Mouse (Mus musculus) intestine, postnatal 0 days (tissue): ENCODE measurements around the gene R3hdm4. TPM values are rescaled to one million over a fixed set of nuclear protein-coding genes. Genes with fewer than 3 reads are reported as not detected.

Source experiments
- ATAC-seq: fragments of 200-750 bp; cut with Nextera tagmentation; 2 replicates; pipeline ENCODE4 v1.8.0; 2017; ENCODE audit warnings: mild to moderate bottlenecking, moderate TSS enrichment, moderate library complexity
- H3K27ac ChIP-seq: fragments of 300-500 bp; sonication (generic); 2 replicates; pipeline ENCODE4 v1.5.1; 2014; ENCODE audit warnings: mild to moderate bottlenecking, low read depth, low read length, moderate library complexity
- H3K27me3 ChIP-seq: fragments of 300-500 bp; sonication (generic); replicated peaks from 2 replicates; pipeline ENCODE4 v1.6.1; 2014; ENCODE audit warnings: low read length, mixed read lengths; ENCODE audit not compliant: control insufficient read depth, insufficient read depth
- H3K36me3 ChIP-seq: fragments of 300-500 bp; sonication (generic); 2 replicates; pipeline ENCODE4 v1.6.1; 2014; ENCODE audit warnings: mild to moderate bottlenecking, moderate library complexity; ENCODE audit not compliant: control insufficient read depth, insufficient read depth
- H3K4me1 ChIP-seq: fragments of 300-500 bp; sonication (generic); replicated peaks from 2 replicates; pipeline ENCODE4 v1.6.1; 2014; ENCODE audit warnings: antibody characterized with exemption, low read length, mixed read lengths; ENCODE audit not compliant: control insufficient read depth, insufficient read depth
- H3K4me2 ChIP-seq: fragments of 300-500 bp; sonication (generic); replicated peaks from 2 replicates; pipeline ENCODE4 v1.6.1; 2014; ENCODE audit warnings: low read depth, mild to moderate bottlenecking, moderate library complexity
- H3K4me3 ChIP-seq: fragments of 300-500 bp; sonication (generic); 2 replicates; pipeline ENCODE4 v1.5.1; 2014; ENCODE audit warnings: low read depth, low read length
- H3K9ac ChIP-seq: fragments of 300-500 bp; sonication (generic); 2 replicates; pipeline ENCODE4 v1.6.1; 2014; ENCODE audit warnings: mild to moderate bottlenecking, low read depth, low read length
- H3K9me3 ChIP-seq: fragments of 300-500 bp; sonication (generic); 2 replicates; pipeline ENCODE4 v1.6.1; 2016; ENCODE audit warnings: mixed run types; ENCODE audit not compliant: control insufficient read depth
- CTCF ChIP-seq: sonication (generic); IDR thresholded peaks from 2 replicates; pipeline ENCODE4 v1.5.1; 2016; ENCODE audit warnings: low read depth, mild to moderate bottlenecking, control low read depth, antibody characterized with exemption, moderate library complexity
- WGBS: fragments of 180-500 bp; shearing (Covaris S2); extraction: QIAGEN DNeasy Blood & Tissue Kit; methylation state at CpG from one replicate; pipeline ENCODE4 v1.1.7; 2014; 5-methylcytosine and 5-hydroxymethylcytosine counted together
- polyA plus RNA-seq: library from polyadenylated mRNA; unstranded; fragments of >200 nt; fragmentation: Nextera tagmentation; extraction: Ambion mirVana; gene quantifications from 2 replicates; pipeline ENCODE4 v1.2.1, GENCODE M21; 2015

R3hdm4 gene
- polyA plus RNA-seq, 1 experiment from 2014 or later, result 62.0 TPM

DNA sequence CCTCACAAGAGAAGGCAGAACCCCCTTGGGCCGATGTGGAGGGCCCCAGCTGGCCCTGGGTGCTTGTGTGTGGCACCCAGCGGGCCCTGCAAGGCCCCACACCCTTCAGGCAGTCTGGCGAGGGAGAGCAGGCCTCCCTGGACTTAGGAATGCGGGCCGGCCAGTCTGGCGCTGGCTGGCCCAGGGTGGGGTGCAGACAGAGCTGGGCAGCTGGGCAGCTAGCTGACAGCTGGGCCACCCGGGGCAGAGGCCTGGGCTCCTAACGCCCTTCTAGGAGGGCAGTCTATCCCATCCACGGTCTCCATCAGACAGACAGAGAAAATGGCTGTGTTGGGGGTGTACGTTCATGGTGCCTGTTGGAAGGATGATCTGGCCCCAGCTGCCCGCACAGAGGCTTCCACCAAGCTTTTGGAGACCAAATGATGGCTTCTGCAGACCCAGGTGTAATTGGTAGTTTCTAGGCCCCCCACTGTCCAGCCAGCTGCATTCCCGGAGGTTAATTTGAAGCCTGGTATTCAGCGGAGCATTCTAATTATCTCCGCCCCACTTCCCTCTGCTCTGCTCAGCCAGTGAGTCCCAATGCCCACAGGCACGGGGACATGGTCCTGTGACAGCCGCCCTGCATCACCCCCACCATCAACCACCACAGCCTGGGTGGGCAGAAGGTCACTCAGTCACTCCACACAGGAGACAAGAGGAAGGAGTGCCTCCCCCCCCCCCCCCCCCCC, 24.7 kb upstream of the R3hdm4 start:
- Histone ChIP-seq H3K27me3 (no peaks in the 10 kb centered on the region), H3K4me3 (0 out of 2 replicates have a peak overlapping the region, but pooled peaks have one; percentile 21), H3K9ac (peak overlapping the region; percentile 40; the same call in 1 of the 2 replicates), H3K27ac (peak overlapping the region; percentile 88), H3K9me3 (no peaks in the 10 kb centered on the region), H3K4me2 (peak overlapping the region; percentile 64), H3K36me3 (peaks cover 40% of the 10 kb centered on the region), H3K4me1 (peaks cover 24% of the 10 kb centered on the region)
- 20% methylated on average over 16 of the region's 16 CpGs for whole genome bisulfite sequencing
- TF ChIP-seq CTCF, result no peak
- ATAC-seq, result 0 out of 2 replicates have a peak, but pooled peaks have one; percentile 10

DNA sequence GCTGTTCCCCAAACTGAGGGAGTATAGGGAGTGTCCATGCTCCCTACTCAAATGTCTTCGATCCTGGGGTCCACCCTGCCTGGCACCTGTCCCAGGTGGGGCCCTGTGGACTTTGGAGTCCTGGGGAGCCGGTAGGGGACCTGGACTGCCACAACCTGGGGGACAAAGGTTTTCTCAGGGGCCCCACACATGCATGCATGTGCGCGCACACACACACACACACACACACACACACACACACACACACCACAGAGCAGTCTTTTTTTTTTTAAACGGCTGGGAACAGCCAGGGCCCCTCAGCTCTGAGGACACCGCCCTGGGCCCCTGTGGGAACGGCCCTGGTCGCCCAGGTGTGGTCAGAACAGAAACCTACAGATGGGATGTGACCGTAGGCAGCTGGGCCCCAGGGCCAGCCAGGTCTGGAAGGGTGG, 22.5 kb upstream of the R3hdm4 start:
- 33% methylated on average over 9 of the region's 9 CpGs for WGBS
- peaks cover 30% of the 10 kb centered on the region for H3K36me3 ChIP-seq
- no peaks in the 10 kb centered on the region for H3K27me3 ChIP-seq
- ATAC-seq, result peak; percentile 87
- peak overlapping the region; percentile 21; the same call in 1 of the 2 replicates for H3K4me3 ChIP-seq
- H3K9me3 ChIP-seq, result no peaks in the 10 kb centered on the region
- H3K4me2 ChIP-seq, result peak overlapping the region; percentile 64
- H3K4me1 ChIP-seq, result peaks cover 33% of the 10 kb centered on the region
- H3K27ac ChIP-seq, result peak overlapping the region; percentile 88
- TF ChIP-seq CTCF, result no peak
- no peak overlapping the region for H3K9ac ChIP-seq

DNA sequence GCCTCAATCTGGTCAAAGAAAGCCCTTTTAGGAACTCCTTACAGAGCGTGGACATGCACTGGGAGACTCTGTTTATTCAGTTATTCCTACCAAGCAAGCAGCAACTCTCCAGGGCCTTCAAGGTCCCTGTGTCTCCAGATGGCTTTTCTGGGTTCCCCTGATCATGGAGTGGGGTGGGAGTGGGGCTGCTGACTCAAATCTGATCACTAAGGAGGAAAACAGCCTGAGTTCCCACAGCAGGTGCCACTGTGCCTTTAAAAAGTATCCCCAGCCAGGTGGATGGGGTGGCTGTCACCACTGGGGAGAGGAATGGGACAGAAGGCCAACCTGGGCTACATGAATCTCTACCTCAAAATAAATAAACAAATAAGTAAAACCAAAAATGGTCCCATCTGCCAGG, 22.0 kb upstream of the R3hdm4 start:
- no peak for TF ChIP-seq CTCF
- Histone ChIP-seq H3K27me3 (no peaks in the 10 kb centered on the region), H3K27ac (peak overlapping the region; percentile 88), H3K9ac (no peak overlapping the region), H3K36me3 (peaks cover 27% of the 10 kb centered on the region), H3K4me3 (no peak overlapping the region), H3K4me2 (no peak overlapping the region), H3K4me1 (peaks cover 34% of the 10 kb centered on the region), H3K9me3 (no peaks in the 10 kb centered on the region)
- ATAC-seq, result 0 out of 2 replicates have a peak, but pooled peaks have one; percentile 0
- 42% methylated on average over 1 of the region's 1 CpGs for WGBS

DNA sequence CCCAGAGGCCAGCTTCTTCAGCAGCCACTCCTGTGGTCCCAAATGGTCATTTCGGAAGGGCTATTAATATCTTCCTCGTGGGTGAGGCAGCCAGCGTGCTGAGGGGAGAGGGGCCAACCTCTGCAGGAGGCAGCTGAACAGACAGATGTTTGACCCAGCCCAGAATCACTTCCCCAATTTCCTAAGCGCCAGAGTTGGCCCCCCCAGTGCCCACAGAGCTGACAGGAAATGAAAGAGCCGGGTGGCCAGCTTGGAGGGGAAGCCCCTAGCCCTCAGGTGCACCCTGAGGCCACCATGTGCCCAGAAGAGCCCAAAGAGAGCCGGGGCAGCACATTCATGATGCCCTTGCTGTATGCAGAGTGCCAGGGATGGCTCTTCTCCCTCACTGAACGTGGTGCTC, 19.7 kb upstream of the R3hdm4 start:
- Histone ChIP-seq H3K9ac (no peak overlapping the region), H3K4me1 (peaks cover 19% of the 10 kb centered on the region; the same call in 1 of the 2 replicates), H3K36me3 (peaks cover 29% of the 10 kb centered on the region), H3K27ac (no peak overlapping the region), H3K4me3 (no peak overlapping the region), H3K27me3 (no peaks in the 10 kb centered on the region), H3K4me2 (no peak overlapping the region), H3K9me3 (no peaks in the 10 kb centered on the region)
- WGBS, result 48% methylated on average over 7 of the region's 7 CpGs
- TF ChIP-seq CTCF, result no peak
- ATAC-seq, result no peak

DNA sequence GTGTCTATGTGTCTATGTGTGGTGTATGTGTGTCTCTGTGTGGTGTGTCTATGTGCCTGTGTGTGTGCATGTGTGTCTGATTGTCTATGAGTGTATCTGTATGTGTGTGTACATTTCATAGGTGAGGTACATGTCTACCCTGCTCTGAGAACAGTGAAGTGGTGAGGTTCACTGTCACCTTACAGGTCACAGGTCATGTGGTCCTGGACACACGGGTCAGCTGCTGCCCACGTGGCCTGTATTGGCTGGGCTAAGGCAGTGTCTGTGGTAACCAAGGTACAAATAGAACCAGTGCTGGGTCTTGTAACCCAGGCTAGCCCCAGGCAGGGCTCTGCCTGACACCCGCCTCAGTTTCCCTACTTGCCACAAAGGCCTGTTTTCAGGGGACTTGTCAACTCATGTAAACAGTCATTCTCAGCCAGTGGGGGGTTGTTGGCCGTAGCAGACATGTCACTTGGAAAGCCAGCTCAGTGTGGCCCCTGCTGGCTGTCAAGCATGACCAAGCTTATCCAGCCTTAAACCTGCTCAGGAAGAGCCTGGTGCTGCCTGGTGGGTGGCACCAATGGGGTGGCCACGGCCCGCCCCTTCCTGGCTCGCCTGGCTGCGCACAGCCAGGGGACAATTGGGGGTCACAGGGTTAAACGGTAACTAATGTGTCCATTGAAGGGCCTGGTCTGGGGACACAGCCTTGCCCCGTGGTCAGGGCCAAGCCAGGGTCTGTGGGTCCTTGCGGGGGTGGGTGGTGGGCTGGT, 16.9 kb upstream of the R3hdm4 start:
- TF ChIP-seq CTCF, result no peak
- Histone ChIP-seq H3K9me3 (no peaks in the 10 kb centered on the region), H3K4me2 (peak overlapping the region; percentile 55; the same call in 1 of the 2 replicates), H3K27ac (peak overlapping the region; percentile 89), H3K27me3 (no peaks in the 10 kb centered on the region), H3K9ac (no peak overlapping the region), H3K4me3 (no peak overlapping the region), H3K4me1 (peaks cover 23% of the 10 kb centered on the region), H3K36me3 (peaks cover 37% of the 10 kb centered on the region)
- ATAC-seq, result no peak
- 66% methylated on average over 11 of the region's 11 CpGs for WGBS

DNA sequence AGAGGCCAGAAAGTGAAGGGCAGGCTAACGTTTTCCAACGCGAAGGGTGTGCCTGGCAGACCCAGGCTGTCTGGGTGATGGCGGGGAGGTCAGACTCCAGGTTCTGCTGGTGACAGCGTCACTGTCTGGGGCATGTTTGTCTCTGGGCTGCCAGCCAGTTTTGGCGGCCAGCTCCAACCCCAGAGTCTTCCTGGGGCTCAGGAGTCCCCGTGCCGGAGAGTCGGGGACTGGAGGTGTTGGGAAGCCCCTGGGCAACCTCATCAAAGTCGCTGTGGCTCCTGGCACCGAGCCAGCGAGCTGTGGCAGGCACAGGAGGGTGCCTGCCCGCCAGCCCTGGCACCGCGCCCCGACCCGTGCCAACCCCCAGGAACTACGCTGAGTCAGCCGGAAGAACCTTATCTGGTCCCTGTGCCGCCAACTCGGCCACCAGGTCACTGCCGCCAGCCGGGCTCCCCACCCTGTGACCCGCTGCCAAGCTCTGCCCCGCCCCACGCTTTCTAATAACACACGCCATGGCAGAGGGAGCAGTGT, 16.0 kb upstream of the R3hdm4 start:
- H3K4me3 ChIP-seq, result no peak overlapping the region

More for the DNA sequence above, 16.0 kb upstream of the R3hdm4 start:
- no peak for TF ChIP-seq CTCF
- H3K9me3 ChIP-seq, result no peaks in the 10 kb centered on the region
- H3K9ac ChIP-seq, result no peak overlapping the region; the same call in 1 of the 2 replicates
- no peaks in the 10 kb centered on the region for H3K27me3 ChIP-seq
- H3K27ac ChIP-seq, result peak overlapping the region; percentile 89
- 29% methylated on average over 27 of the region's 27 CpGs for WGBS
- peaks cover 35% of the 10 kb centered on the region for H3K36me3 ChIP-seq
- peak overlapping the region; percentile 55 for H3K4me2 ChIP-seq
- peaks cover 26% of the 10 kb centered on the region for H3K4me1 ChIP-seq
- peak; percentile 79 for ATAC-seq
